Mouse (Mus musculus) forebrain, embryonic 11.5 days (tissue): Measurements from ENCODE around the gene Rabepk. TPM values are rescaled to one million over a fixed set of nuclear protein-coding genes. Genes with fewer than 3 reads are reported as not detected.
"Not testable (repeated sequence)": the region's sequence is repeated elsewhere in the genome, so short reads cannot be mapped to it uniquely, and the experiment has no call there.

Experiments
- ATAC-seq: fragments of 200-750 bp; cut with Nextera tagmentation; replicated peaks from 2 replicates; pipeline ENCODE4 v1.8.0; 2017; ENCODE audit warnings: moderate TSS enrichment; ENCODE audit not compliant: low FRiP score
- DNase-seq: peaks from one replicate; pipeline ENCODE4 v3.0.0-alpha.2; 2017; ENCODE audit warnings: low spot score
- H3K27ac ChIP-seq: fragments of 300-500 bp; sonication (generic); 2 replicates; pipeline ENCODE4 v1.5.1; 2014; ENCODE audit warnings: low read depth, low read length
- H3K27me3 ChIP-seq: fragments of 300-500 bp; sonication (generic); 2 replicates; pipeline ENCODE4 v1.6.1; 2014; ENCODE audit warnings: mild to moderate bottlenecking, low read length, mixed read lengths; ENCODE audit not compliant: control insufficient read depth, insufficient read depth
- H3K36me3 ChIP-seq: fragments of 300-500 bp; sonication (generic); 2 replicates; pipeline ENCODE4 v1.6.1; 2014; ENCODE audit warnings: mild to moderate bottlenecking, low read length, moderate library complexity, mixed read lengths; ENCODE audit not compliant: control insufficient read depth, insufficient read depth
- H3K4me1 ChIP-seq: fragments of 300-500 bp; sonication (generic); replicated peaks from 2 replicates; pipeline ENCODE4 v1.6.1; 2014; ENCODE audit warnings: low read length, mixed read lengths; ENCODE audit not compliant: control insufficient read depth, insufficient read depth
- H3K4me2 ChIP-seq: fragments of 300-500 bp; sonication (generic); 2 replicates; pipeline ENCODE4 v1.6.1; 2014; ENCODE audit warnings: low read depth, mild to moderate bottlenecking, low read length, moderate library complexity, mixed read lengths; ENCODE audit not compliant: severe bottlenecking
- H3K4me3 ChIP-seq: fragments of 300-500 bp; sonication (generic); 2 replicates; pipeline ENCODE4 v1.5.1; 2014; ENCODE audit warnings: low read depth, low read length
- H3K9ac ChIP-seq: fragments of 300-500 bp; sonication (generic); 2 replicates; pipeline ENCODE4 v1.6.1; 2014; ENCODE audit warnings: low read length
- H3K9me3 ChIP-seq: fragments of 300-500 bp; sonication (generic); 2 replicates; pipeline ENCODE4 v1.6.1; 2016; ENCODE audit warnings: low read length, mixed read lengths; ENCODE audit not compliant: control insufficient read depth
- WGBS: fragments of 180-500 bp; shearing (Covaris S2); extraction: QIAGEN DNeasy Blood & Tissue Kit; methylation state at CpG from one replicate; pipeline ENCODE4 v1.1.7; 2014; 5-methylcytosine and 5-hydroxymethylcytosine counted together
- polyA plus RNA-seq: library from polyadenylated mRNA; unstranded; fragments of >200 nt; fragmentation: Nextera tagmentation; extraction: Ambion mirVana; gene quantifications from 2 replicates; pipeline ENCODE4 v1.2.1, GENCODE M21; 2014

The Rabepk gene
- polyA plus RNA-seq, 1 experiment from 2014 or later = 29.9 TPM

GRCm38 (mm10) chr2:34764801-34765200, 34.9 kb downstream of the Rabepk start:
- Histone ChIP-seq H3K9ac (no peak overlapping the region), H3K4me3 (no peak overlapping the region), H3K27me3 (no peaks in the 10 kb centered on the region), H3K36me3 (no peaks in the 10 kb centered on the region), H3K4me1 (no peaks in the 10 kb centered on the region), H3K9me3 (no peaks in the 10 kb centered on the region; the same call in 1 of the 2 replicates), H3K27ac (no peak overlapping the region), H3K4me2 (no peak overlapping the region)
- WGBS = 46% methylated on average over 12 of the region's 12 CpGs
- DNase-seq (no peak), ATAC-seq (no peak)

- Histone ChIP-seq H3K36me3 (no peaks in the 10 kb centered on the region), H3K27ac (no peak overlapping the region), H3K9me3 (no peaks in the 10 kb centered on the region; the same call in 1 of the 2 replicates), H3K27me3 (no peaks in the 10 kb centered on the region), H3K4me2 (no peak overlapping the region), H3K9ac (no peak overlapping the region), H3K4me1 (no peaks in the 10 kb centered on the region), H3K4me3 (no peak overlapping the region)
- ATAC-seq = no peak
- WGBS = 55% methylated on average over 2 of the region's 2 CpGs
- no peak for DNase-seq
These were observed 36.8 kb downstream of the Rabepk start for GRCm38 (mm10) chr2:34762872-34763271.

- Histone ChIP-seq H3K9me3 (no peaks in the 10 kb centered on the region; the same call in 1 of the 2 replicates), H3K27me3 (no peaks in the 10 kb centered on the region), H3K9ac (no peak overlapping the region), H3K27ac (no peak overlapping the region), H3K36me3 (no peaks in the 10 kb centered on the region), H3K4me1 (no peaks in the 10 kb centered on the region), H3K4me3 (no peak overlapping the region), H3K4me2 (no peak overlapping the region)
- no peak for ATAC-seq
- DNase-seq = no peak
- 88% methylated on average over 2 of the region's 2 CpGs for WGBS
These were observed 37.5 kb downstream of the Rabepk start for GRCm38 (mm10) chr2:34762174-34762573.

GRCm38 (mm10) chr2:34761272-34761671, 38.4 kb downstream of the Rabepk start:
- H3K27me3 ChIP-seq, DNase-seq, H3K9me3 ChIP-seq, H3K9ac ChIP-seq, H3K4me2 ChIP-seq, H3K36me3 ChIP-seq, H3K4me3 ChIP-seq, ATAC-seq, H3K4me1 ChIP-seq, H3K27ac ChIP-seq: not testable (repeated sequence)
- WGBS = 85% methylated on average over 5 of the region's 5 CpGs

- DNase-seq (no peak), ATAC-seq (no peak)
- H3K9me3 ChIP-seq = no peaks in the 10 kb centered on the region
- no peak overlapping the region for H3K4me2 ChIP-seq
- 0 out of 2 replicates have a peak, but pooled peaks cover 2% of the 10 kb centered on the region for H3K4me1 ChIP-seq
- H3K4me3 ChIP-seq = no peak overlapping the region
- no peaks in the 10 kb centered on the region for H3K27me3 ChIP-seq
- no peaks in the 10 kb centered on the region for H3K36me3 ChIP-seq
- H3K9ac ChIP-seq = no peak overlapping the region
- H3K27ac ChIP-seq = no peak overlapping the region
- 57% methylated on average over 1 of the region's 1 CpGs for WGBS
These were observed 42.4 kb downstream of the Rabepk start for GRCm38 (mm10) chr2:34757341-34757740.

GRCm38 (mm10) chr2:34754551-34755358, 45.0 kb downstream of the Rabepk start, which contains the start of gene Gapvd1:
Gene Gapvd1 (minus strand): TSS chr2:34755232.
- Histone ChIP-seq H3K9ac (peak within 1 kb of the TSS; percentile 93), H3K4me1 (0 out of 2 replicates have a peak, but pooled peaks cover 2% of the 10 kb centered on the region), H3K27ac (peak within 1 kb of the TSS; percentile 87), H3K4me2 (peak within 1 kb of the TSS; percentile 57), H3K4me3 (peak within 1 kb of the TSS; percentile 99), H3K9me3 (no peaks in the 10 kb centered on the region), H3K27me3 (no peaks in the 10 kb centered on the region), H3K36me3 (no peaks in the 10 kb centered on the region)
- peak; percentile 59 for DNase-seq
- 1% methylated on average over 14 of the region's 14 CpGs for WGBS
- no peak for ATAC-seq

GRCm38 (mm10) chr2:34753811-34754550, 45.7 kb downstream of the Rabepk start:
- Histone ChIP-seq H3K9ac (peak overlapping the region; percentile 93), H3K36me3 (no peaks in the 10 kb centered on the region)
- WGBS = under 1% methylated on average over 80 of the region's 106 CpGs

GRCm38 (mm10) chr2:34750245-34750644, 49.5 kb downstream of the Rabepk start:
- Histone ChIP-seq H3K36me3 (no peaks in the 10 kb centered on the region), H3K9me3 (no peaks in the 10 kb centered on the region), H3K27me3 (no peaks in the 10 kb centered on the region), H3K4me3 (no peak overlapping the region), H3K9ac (no peak overlapping the region), H3K4me2 (no peak overlapping the region), H3K4me1 (0 out of 2 replicates have a peak, but pooled peaks cover 1% of the 10 kb centered on the region), H3K27ac (no peak overlapping the region)
- ATAC-seq (no peak), DNase-seq (no peak)
- 81% methylated on average over 2 of the region's 2 CpGs for WGBS

More at GRCm38 (mm10) chr2:34753811-34754550, 45.7 kb downstream of the Rabepk start:
- Histone ChIP-seq H3K9me3 (no peaks in the 10 kb centered on the region), H3K27ac (peak overlapping the region; percentile 87), H3K27me3 (no peaks in the 10 kb centered on the region), H3K4me1 (0 out of 2 replicates have a peak, but pooled peaks cover 2% of the 10 kb centered on the region), H3K4me3 (peak overlapping the region; percentile 99), H3K4me2 (peak overlapping the region; percentile 57)
- DNase-seq (peak; percentile 94), ATAC-seq (peak; percentile 96)
